Mouse (Mus musculus) testis, postnatal 14 days (tissue): ENCODE measurements around the gene Snx32.
"Not testable (repeated sequence)": the region's sequence is repeated elsewhere in the genome, so short reads cannot be mapped to it uniquely, and the experiment has no call there.

Experiments
- DNase-seq: peaks from one replicate; pipeline ENCODE4 v3.0.0; 2021; ENCODE audit warnings: low spot score

Snx32 gene

DNA sequence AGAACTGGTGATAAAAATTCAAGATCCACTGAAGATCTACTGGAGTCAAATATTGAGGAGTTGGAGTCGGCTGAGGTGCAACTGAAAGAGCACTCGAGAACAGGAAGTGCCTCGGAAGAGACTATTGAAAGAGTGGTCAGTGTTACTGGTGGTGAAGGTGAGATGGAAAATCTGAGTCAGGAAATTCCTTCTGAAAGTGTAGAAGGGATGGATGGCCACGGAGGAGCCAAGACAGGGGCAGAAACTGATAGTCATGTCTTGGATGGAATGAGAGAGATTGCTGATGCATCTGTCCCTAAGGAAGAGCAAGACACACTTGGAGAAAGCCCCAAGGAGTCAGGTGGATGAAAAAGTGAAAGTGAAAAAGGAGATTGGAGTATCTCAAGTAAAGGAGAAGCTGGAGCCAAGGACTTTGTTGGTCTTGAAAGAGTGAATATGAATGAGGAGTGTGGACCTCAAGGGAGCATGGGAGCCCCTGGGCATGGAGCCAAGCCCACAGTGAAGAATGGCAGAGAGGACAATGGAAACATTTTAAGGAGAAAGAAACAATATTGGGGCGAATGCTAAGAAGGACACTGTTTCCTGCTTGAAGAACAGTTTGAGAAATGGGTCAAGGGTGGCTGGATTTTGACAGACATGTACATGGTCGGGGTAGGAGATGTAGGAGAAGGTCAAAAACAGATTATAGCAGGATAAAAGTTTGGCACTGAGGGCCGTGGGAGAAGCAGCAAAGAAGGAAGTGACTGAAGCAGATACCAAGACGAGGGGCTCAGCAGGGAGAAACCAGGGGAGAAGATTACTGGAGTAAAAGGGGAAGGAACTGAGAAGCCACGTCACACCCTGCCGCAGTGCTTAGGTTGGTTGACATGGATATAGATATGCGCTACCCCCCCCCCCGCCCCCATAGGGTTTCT is 2.0 kb upstream of the Snx32 start:
- DNase-seq, result no peak

DNA sequence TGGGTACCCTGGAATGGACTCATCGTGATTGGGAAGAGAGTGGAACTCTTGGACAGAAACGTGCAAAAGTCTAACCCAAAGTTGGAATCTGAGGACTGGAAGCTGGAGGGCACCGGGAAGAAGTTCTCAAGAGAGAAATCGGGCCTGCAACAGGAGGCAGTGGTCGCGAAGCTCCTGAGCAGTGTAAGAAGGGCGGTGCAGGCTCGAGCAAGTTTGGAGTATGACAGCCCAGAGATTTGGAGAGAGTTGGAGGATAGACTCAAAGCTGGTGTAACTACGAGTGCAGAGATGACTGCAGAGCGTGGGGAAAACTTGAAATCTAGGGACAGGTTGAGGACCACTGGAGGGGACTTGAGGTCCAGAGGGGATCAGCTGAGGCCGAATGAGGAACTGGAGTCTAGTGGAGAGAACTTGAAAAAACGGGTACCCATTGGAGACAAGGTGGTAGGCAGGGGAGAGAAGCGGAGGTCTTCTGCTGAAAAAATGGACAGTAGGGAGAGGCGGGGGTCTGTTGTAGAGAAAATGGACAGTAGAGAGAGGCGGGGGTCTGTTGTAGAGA is 815 bp upstream of the Snx32 start:
- no peak for DNase-seq

DNA sequence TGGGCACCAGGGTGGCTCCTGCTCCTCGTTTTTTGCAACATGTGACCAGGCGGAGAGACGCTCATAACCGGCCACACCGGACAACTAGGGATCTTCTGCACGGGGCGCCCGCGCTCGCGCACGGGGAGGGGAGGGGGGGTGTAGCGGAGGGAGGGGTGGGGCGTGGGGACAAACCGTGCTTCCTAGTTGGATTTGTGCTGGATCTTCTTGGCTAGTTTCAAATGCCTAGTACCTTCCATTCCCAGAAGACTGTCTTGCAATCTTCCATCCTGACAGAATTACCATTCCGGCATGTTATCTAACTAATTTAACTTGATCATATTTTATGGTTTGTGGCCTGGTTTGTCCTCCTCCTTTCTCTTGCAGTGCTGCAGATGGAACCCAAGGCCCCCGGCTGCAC is 6.7 kb downstream of the Snx32 start, which contains the start of gene 1700020D05Rik:
Gene 1700020D05Rik, minus strand, starts transcription at position 101 of the 400 bp plus-strand sequence.
- DNase-seq, result no peak

DNA sequence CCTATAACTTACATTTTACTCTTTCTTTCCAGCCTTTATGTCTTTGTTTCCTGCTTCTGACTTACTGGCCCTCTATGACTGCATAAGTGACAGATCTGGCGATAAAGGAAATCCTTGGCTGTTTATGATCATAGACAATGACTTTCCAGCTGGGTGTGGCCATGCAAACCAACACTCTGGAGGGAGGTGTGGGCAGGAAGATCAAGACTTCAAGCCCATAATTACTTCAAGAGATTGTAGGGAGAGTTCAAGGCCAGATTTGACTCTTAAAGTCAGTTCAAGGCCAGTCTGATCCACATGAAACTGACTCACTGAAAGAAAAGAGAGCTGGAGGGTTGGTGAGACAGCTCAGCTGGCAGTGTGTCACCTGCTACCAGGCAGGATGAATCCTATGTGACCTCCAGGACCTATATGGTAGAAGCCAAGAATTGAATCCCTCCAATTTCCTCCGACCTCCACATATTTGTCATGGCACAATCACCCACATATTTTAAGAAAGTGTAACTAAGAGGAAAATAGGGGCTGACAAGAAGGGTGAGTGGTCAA is 9.9 kb downstream of the Snx32 start:
- DNase-seq, result no peak

DNA sequence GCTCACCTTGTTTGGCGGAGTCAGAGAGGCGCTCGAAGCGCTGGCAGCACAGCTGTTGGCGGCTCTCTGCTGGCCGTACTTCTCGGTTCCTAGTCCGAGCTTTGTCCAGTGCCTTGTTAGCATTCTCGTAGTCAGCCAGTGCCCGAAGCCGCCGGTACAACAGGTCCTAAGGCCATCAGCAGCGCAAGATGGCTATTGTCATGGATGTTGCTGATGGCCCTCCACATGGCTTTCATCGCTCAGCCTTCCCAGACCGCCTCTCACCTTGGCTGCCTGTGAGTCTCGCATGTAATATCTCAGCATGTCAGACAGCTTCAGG is 14.3 kb downstream of the Snx32 start:
- DNase-seq, result peak; percentile 12

DNA sequence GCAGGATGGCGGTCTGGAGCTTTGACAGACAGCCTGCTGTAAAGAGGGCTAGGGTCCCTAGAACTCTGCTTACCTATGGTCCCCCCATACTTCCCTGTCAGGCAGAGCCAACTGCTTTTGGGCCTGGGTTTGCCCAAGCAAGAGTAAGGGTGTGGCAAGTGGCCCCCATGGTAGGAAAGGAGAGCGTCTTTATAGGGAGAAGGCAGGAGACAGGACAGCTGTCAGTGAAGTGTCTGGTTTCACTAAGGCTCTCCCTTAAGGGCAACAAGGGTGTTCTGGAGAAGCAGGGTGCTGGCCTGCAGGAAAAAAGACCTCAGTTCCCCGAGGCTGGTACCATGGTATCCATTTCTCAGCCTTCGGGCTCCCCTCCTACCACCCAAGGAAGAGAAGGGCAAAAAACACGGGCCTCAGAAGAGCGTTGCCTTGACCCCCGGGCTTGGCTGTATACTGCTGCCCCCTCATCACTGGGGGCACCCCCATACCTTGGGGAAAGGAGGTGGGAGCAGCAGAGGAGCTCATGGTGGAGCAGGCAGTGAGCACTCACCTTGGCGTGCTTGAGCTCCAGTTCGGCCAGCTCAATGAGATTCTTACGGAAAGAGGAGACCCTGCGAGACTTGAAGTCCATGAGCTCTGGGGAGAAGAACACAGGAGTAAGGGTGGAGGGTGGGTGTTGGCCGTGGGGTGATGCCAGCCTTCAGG is 14.8 kb downstream of the Snx32 start:
- DNase-seq, result no peak

DNA sequence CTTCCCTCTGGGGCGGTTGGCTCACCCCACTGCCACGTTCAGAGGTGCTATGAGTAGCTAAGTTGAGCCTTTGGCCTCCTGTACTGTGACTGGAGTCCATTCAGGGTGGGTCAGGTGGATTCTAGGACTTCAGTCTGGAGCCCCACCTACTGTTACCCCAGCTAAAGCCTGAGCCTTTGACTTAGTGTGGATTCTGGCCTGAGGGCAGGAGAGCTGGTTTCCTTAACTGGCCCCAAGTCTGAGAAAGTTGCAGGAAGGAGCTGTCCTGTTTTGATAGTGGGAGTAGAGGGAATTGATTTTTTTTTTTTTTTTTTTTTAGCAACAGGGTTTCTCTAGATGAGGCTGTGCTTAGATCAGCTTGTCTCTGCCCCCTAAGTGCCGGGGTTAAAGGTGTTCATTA is 16.0 kb downstream of the Snx32 start:
- no peak for DNase-seq

DNA sequence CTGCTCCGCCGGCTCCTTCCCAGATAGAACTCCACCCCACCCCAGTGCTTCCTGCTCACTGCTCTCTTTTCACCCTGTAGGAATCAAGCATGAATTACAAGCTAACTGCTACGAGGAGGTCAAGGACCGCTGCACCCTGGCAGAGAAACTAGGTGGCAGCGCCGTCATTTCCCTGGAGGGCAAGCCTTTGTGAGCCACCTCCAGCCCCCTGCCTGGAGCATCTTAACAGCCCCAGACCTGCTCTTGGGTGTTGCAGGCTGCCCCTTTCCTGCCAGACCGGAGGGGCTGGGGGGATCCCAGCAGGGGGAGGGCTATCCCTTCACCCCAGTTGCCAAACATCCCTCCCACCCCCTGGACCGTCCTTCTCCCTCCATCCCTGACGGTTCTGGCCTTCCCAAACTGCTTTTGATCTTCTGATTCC is 17.0 kb downstream of the Snx32 start:
- DNase-seq, result not testable (repeated sequence)

DNA sequence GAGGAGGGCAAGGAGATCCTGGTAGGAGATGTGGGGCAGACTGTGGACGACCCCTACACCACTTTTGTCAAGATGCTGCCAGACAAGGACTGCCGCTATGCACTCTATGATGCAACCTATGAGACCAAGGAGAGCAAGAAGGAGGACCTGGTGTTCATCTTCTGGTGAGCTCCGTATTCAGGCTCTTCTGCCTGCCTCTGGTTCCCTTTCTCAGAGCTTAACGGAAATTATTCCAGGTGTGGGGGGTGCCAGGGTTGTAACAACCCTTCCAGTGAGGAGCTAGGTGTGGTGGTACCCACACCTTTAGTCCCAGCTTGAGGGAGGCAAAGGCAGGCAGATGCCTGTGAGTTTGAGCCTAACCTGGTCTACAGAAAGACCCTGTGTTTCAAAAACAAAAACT is 17.7 kb downstream of the Snx32 start:
- no peak for DNase-seq

DNA sequence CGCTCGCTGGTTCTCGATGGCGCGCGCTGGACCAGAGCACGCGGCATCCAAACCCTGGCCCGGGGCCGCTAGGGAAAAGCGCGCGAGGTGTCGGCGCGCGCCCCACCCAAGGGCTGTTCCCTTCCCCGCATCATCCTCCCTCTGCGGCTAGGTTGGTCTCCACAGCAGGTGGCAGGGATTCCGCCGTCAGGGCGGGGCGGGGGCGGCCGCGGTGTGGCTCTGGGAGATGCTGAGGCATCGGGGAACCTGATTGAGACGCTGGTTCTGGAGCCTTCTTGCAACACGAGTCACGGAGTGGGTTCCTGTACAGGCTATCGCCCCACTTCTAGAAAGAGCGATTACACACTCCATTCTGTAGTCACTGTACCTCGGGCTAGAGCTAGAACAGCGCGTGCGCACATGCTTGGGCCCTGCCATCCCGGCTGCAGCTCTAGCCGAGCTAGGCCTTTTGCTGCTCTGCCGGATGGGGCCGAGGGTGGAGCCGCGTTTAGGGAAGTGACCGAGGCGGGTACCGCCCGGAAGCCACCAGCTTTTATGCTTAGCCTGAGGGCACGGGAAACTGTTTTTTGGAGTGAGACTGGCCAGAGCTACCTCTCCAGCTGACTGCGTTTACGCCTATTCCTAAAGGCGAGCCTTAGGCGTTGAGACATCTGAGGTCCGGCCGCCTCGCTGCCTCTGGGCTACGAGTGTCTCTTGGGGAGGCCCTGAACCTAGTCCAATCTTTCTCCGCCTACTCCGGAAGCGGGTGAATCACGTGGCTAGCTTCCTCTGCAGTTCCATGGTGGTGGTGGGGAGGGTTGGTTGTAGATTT is 19.2 kb downstream of the Snx32 start:
- peak; percentile 85 for DNase-seq

DNA sequence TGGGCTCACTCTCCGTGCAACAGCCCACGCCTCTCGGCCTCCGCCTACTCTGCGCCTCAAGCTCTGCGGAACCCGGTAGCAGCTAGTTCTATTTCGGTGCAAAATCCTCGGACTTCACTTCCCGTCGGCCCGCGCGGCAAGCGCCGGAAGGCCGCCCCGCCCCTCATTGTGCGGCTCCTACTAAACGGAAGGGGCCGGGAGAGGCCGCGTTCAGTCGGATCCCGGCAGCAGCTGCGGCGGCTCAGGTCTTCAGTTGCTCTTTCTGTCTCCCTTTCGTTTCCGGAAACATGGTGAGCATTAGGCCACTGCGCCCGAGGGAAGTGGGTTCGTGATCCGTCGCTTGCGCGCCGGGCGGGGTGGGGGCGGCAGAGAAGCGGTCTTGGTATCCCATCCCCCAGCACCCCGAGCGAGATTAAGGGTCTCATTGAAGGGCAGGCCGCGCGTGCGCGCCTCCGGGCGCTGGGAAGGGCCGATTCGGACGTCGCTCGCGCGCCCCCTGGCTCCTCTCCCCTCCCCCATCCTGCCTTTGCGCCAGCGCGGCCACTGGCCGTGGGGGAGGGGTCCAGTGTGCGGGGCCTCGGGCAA is 19.9 kb downstream of the Snx32 start, which contains the start of gene Cfl1:
Gene Cfl1, plus strand, starts transcription at position 143 of the 585 bp plus-strand sequence.
- DNase-seq, result peak; percentile 94

DNA sequence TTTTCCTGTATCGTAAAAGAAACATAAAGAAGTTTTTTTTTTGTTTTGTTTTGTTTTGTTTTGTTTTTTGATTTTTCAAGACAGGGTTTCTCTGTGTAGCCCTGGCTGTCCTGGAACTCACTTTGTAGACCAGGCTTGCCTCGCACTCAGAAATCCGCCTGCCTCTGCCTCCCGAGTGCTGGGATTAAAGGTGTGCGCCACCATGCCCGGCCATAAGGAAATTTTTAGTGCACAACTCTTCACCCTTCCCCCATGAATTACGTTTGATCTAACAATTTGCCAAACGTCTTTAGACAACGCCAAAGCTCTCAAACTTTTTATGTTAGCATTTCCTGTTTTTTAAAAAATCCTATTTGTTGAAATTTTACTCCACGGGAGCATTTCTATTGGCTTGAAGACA is 20.6 kb downstream of the Snx32 start:
- DNase-seq, result not testable (repeated sequence)

DNA sequence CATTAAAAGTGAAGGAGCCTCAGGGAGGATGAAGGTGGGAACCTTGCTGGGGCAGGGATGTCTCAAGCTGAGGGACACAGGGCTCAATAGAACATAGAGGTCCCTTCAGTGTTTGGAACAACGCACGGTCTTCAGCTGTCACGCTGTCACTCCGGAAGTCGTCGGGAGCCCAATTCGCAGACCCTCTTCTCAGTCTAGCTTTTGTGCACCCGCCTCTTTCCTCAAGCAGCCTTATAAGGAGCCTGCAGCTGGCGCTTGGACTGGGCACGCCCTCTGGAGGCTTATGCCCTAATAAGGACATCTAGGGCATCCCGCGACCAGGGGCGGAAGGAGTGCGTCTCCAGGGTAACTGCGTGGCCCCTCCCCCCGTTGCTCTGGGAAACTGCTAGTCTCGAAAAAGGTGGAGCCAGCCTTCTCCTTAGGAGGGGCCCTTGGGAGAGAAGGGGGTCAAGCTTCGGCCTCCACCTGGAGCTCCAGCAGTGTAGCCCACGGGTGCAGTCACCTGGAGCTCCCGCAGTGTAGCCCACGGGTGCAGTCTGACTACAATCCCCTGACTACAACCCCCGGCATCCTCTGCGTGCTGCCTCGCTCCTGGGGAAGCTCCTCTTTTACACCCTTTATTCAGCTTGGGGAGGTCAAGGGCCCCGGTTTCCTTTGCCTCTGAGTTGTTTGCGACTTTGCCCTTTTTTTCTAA is 21.3 kb downstream of the Snx32 start:
- peak; percentile 98 for DNase-seq

DNA sequence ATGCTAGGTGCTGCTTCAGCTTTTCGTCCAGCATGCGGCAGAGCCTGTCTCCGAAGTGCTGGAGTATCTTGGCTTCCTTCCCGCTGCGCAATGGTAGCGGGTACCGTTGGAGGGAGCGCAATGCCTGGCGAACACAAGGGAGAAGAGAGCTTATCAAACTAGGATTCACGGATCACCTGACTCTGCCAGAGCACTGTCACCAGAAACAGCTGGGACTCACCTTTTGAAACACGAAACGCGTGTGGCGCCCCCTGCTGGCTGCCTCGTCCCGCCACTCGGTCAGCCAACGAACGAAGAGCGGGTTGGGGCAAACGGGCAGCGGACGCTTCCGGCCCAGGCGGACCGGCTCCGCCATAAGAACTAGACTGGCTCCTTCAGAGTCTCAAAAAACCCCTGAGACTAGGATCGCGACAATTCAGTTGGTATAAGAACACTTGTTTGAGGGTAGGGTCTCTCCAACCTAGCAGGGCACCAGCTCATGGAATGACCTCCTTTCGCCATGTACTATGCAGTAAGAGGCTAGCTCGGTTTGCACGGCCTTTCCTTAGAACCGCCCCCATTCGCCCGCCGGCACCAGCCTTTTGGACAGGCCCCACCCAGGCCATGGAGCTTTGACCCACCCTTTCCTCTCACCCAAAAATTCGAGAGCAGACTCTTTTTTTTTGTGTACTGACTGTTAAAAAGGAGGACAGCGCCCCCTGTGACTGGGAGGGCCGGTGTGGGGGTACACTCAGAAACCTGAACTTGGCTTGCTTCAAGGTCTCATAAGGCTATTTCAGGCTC is 22.4 kb downstream of the Snx32 start, which contains the start of gene Mus81:
Gene Mus81, minus strand, starts transcription at position 635 of the 783 bp plus-strand sequence.
- peak; percentile 94 for DNase-seq

DNA sequence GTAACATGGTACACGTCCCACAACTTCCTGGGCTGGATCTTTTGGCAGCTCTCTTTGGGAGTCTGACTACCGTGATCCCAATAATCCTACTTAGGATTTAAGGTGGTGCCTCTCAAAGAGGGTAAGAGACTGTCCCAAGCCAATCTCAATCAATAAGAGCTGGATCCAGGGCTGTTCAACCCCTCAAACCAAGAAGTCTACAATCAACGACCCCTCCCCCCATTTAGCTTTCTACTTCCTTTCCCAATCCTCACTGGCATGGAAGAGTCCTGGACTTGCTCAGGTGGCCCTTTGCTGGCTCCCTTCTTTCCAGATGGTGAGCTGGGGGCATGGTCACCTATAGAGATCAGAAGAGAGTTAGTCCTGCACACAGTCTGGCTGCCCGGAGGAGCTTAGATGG is 23.6 kb downstream of the Snx32 start:
- DNase-seq, result no peak

DNA sequence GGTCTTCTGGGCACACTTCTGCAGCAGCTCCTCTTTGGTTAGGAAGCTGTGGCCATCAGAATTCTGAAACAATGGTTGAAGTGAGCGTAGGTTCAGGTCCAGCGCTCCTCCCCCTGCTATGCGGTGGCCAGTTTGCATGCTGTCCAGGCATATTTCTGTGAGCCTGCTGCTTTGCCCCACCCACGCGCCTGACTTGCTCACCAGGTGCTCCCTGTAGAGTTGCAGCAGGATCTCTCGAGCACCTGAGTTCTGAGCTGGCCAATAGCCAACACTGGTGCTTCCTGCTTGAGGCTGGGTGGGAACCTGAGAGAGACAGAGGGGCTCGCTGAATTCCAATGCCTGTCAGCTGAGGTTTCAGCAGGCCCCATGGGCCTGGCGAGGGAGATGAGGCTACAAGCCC is 24.1 kb downstream of the Snx32 start:
- DNase-seq, result no peak

DNA sequence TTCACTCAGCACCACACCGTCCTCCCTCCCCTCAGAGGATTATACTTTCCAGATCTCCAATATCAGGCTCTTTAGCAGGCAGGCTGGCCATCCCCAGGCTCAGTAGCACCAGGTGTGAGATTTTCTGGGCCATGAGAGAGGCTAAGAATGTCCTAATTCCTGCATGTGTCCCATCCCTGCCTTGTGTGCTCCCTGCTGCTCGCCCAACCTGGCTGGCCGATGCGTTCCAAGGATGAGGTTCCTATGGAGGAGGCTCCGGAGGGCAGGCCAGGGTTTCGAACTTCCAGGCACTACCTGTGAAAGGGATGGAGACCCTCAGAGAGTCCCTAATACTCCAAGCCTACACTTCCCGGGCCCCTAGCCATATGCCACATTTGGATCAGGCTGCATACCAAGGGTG is 24.5 kb downstream of the Snx32 start:
- DNase-seq, result no peak

DNA sequence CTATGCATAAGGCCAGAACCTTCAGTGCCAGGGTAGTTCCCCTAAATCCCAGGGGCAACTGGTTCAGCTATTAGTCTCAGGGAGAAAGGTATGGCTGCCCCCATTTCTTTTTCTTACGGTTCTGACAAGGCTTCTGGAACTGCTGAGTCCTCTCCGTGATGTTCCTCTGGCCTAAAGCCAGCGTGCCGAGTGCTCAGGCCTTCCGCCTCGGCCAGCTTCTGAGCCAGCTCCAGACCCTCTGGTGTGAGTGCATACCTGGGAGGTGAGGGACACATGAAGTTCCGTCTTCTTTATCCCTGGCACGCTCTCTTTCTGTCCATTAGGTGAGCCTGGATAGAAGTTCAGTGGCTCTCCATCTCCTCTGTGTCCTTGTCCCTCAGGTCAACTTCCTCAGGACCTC is 25.0 kb downstream of the Snx32 start:
- DNase-seq, result no peak

DNA sequence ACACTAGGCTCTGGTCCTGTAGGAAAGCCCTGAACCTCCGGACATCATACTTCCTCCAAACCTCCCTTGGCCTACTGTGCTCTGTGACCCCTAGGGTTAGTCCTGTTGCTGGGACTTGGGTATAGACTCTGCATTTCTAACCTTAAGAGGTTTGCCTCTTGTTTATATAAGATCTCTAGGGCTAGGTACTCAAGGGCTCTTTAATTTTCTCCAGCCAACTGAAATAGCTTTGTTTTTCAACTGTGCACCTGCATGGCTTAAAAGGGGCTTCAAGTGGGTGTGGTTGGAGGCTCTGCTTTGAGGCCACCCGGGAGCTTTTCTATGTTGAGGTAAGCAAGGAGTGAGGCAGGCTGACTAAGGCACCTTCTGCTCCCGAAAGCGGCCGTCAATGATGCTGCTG is 25.8 kb downstream of the Snx32 start:
- DNase-seq, result no peak
